Mouse (Mus musculus) MEL (cell line): ENCODE results near the gene Pml. TPM values are rescaled to one million over a fixed set of nuclear protein-coding genes. Genes with fewer than 3 reads are reported as not detected.

ENCODE experiments used
- DNase-seq: peaks from one replicate; pipeline ENCODE4 v3.0.0; 2011; ENCODE audit warnings: low read depth, low spot score
- H3K27ac ChIP-seq: 2 replicates; pipeline ENCODE4 v1.5.1; 2012; ENCODE audit warnings: low read depth, mild to moderate bottlenecking, control low read depth, low read length, moderate library complexity; ENCODE audit not compliant: control insufficient read depth
- H3K27me3 ChIP-seq, 2 experiments: fragments of 150-350 bp in 1 of 2; sonication (generic) in 1 of 2; 2 replicates each; pipeline ENCODE4 v1.6.1; 2012; ENCODE audit warnings: low read length in 2 of 2, mild to moderate bottlenecking in 2 of 2, improper control_type of control experiment in 1 of 2, moderate library complexity in 1 of 2; ENCODE audit not compliant: insufficient read depth in 2 of 2, control insufficient read depth in 1 of 2
- H3K36me3 ChIP-seq, 2 experiments: 2 replicates each; pipeline ENCODE4 v1.6.1; 2012 to 2014; ENCODE audit warnings: low read length in 2 of 2, improper control_type of control experiment in 1 of 2, inconsistent platforms in 1 of 2, mild to moderate bottlenecking in 1 of 2; ENCODE audit not compliant: insufficient read depth in 2 of 2, control insufficient read depth in 1 of 2
- H3K4me1 ChIP-seq, 2 experiments: fragments of 150-350 bp in 1 of 2; sonication (generic) in 1 of 2; 2 replicates each; pipeline ENCODE4 v1.6.1; 2012; ENCODE audit warnings: low read length in 2 of 2, improper control_type of control experiment in 1 of 2, mild to moderate bottlenecking in 1 of 2; ENCODE audit not compliant: insufficient read depth in 2 of 2, control insufficient read depth in 1 of 2
- H3K4me3 ChIP-seq, 2 experiments: fragments of 150-350 bp in 1 of 2; sonication (generic) in 1 of 2; 2 replicates each; pipeline ENCODE4 v1.5.1; 2012; ENCODE audit warnings: low read depth in 2 of 2, low read length in 2 of 2, mild to moderate bottlenecking in 2 of 2, moderate library complexity in 2 of 2, control low read depth in 1 of 2, improper control_type of control experiment in 1 of 2; ENCODE audit not compliant: control insufficient read depth in 1 of 2, insufficient read depth in 1 of 2
- H3K79me2 ChIP-seq: 2 replicates; pipeline ENCODE4 v1.6.1; 2012; ENCODE audit warnings: mild to moderate bottlenecking, low read length, moderate library complexity; ENCODE audit not compliant: control insufficient read depth, poor library complexity, insufficient read depth
- H3K9ac ChIP-seq: 2 replicates; pipeline ENCODE4 v1.6.1; 2012; ENCODE audit warnings: low read depth, mild to moderate bottlenecking, control low read depth, low read length, moderate library complexity; ENCODE audit not compliant: control insufficient read depth, poor library complexity, severe bottlenecking
- H3K9me3 ChIP-seq: fragments of 150-350 bp; sonication (generic); replicated peaks from 2 replicates; pipeline ENCODE4 v1.6.1; 2012; ENCODE audit warnings: mild to moderate bottlenecking, low read length, improper control_type of control experiment, moderate library complexity; ENCODE audit not compliant: insufficient read depth
- GABPA ChIP-seq: IDR thresholded peaks from 2 replicates; pipeline ENCODE4 v1.6.1; 2012; ENCODE audit warnings: low read depth, mild to moderate bottlenecking, inconsistent platforms, low read length, improper control_type of control experiment, moderate library complexity
- JUND ChIP-seq: IDR thresholded peaks from 2 replicates; pipeline ENCODE4 v1.6.1; 2011; ENCODE audit warnings: low read depth, mild to moderate bottlenecking, improper control_type of control experiment, low read length
- NELFE ChIP-seq: IDR thresholded peaks from 2 replicates; pipeline ENCODE4 v1.6.1; 2011; ENCODE audit warnings: low read depth, low read length, improper control_type of control experiment
- NRF1 ChIP-seq: IDR thresholded peaks from 2 replicates; pipeline ENCODE4 v1.6.1; 2014; ENCODE audit warnings: low read depth, mild to moderate bottlenecking, inconsistent platforms, low read length, improper control_type of control experiment, moderate library complexity; ENCODE audit not compliant: poor library complexity, insufficient read depth, severe bottlenecking
- POLR2AphosphoS5 ChIP-seq: IDR thresholded peaks from 2 replicates; pipeline ENCODE4 v1.6.1; 2012; ENCODE audit warnings: low read depth, borderline replicate concordance, mild to moderate bottlenecking, inconsistent platforms, low read length, moderate library complexity, mixed read lengths
- RAD21 ChIP-seq: IDR thresholded peaks from 2 replicates; pipeline ENCODE4 v1.6.1; 2011; ENCODE audit warnings: mild to moderate bottlenecking, low read depth, low read length, improper control_type of control experiment
- RCOR1 ChIP-seq: IDR thresholded peaks from 2 replicates; pipeline ENCODE4 v1.6.1; 2012; ENCODE audit warnings: low read depth, mild to moderate bottlenecking, inconsistent platforms, low read length, improper control_type of control experiment
- SMC3 ChIP-seq: IDR thresholded peaks from 2 replicates; pipeline ENCODE4 v1.6.1; 2011; ENCODE audit warnings: low read depth, low read length, improper control_type of control experiment
- UBTF ChIP-seq: IDR thresholded peaks from 2 replicates; pipeline ENCODE4 v1.6.1; 2012; ENCODE audit warnings: low read depth, mild to moderate bottlenecking, inconsistent platforms, low read length, improper control_type of control experiment, moderate library complexity, borderline replicate concordance; ENCODE audit not compliant: insufficient read depth
- USF2 ChIP-seq, 2 experiments: IDR thresholded peaks; 2 replicates each; pipeline ENCODE4 v1.6.1; 2011 to 2012; ENCODE audit warnings: improper control_type of control experiment in 2 of 2, low read length in 2 of 2, borderline replicate concordance in 1 of 2, inconsistent platforms in 1 of 2, low read depth in 1 of 2, mild to moderate bottlenecking in 1 of 2; ENCODE audit not compliant: insufficient read depth in 1 of 2
- ZC3H11A ChIP-seq: IDR thresholded peaks from 2 replicates; pipeline ENCODE4 v1.6.1; 2012; ENCODE audit warnings: low read depth, mild to moderate bottlenecking, inconsistent platforms, low read length, improper control_type of control experiment
- ZNF384 ChIP-seq: IDR thresholded peaks from 2 replicates; pipeline ENCODE4 v1.6.1; 2012; ENCODE audit warnings: low read depth, mild to moderate bottlenecking, inconsistent platforms, low read length, improper control_type of control experiment
- polyA plus RNA-seq, 2 experiments: library from polyadenylated mRNA; stranded (reverse) in 1 of 2; unstranded in 1 of 2; fragments of >175 nt in 1 of 2; fragments of >200 nt in 1 of 2; gene quantifications; 2 replicates each; pipeline versions ENCODE4 v1.2.1 to v1.2.4; 2012; ENCODE audit warnings: low replicate concordance in 2 of 2, low read depth in 1 of 2; ENCODE audit not compliant: insufficient read length in 2 of 2, insufficient read depth in 1 of 2, missing spikeins in 1 of 2
- total RNA-seq: library from RNA; depleted of rRNA; stranded (reverse); fragments of 300-350 nt; gene quantifications from 2 replicates; pipeline ENCODE4 v1.2.3, GENCODE M21; 2012

Gene Pml
- total and polyA plus RNA-seq, 3 experiments = 25.2 to 56.6 TPM; not detected in 1

- H3K9me3 ChIP-seq = no peaks in the 10 kb centered on the region
- no peak for DNase-seq
- no peaks in the 10 kb centered on the region for H3K27me3 ChIP-seq
- H3K36me3 ChIP-seq = peaks cover 0 to 9% of the 10 kb centered on the region in 2 experiments; a peak in 2 of 4 replicates
- no peak overlapping the region for H3K27ac ChIP-seq
- H3K4me3 ChIP-seq = no peak overlapping the region
- TF ChIP-seq JUND (no peak), POLR2AphosphoS5 (no peak)
- TF ChIP-seq, all 39 proteins: peak for 0
- Histone ChIP-seq H3K79me2 (no peaks in the 10 kb centered on the region), H3K4me1 (peaks cover 14 to 21% of the 10 kb centered on the region in 2 experiments), H3K9ac (no peak overlapping the region)
These were observed 12.9 kb upstream of the Pml start for GRCm38 (mm10) chr9:58262507-58262906.

- Histone ChIP-seq H3K36me3 (peaks cover 0 to 9% of the 10 kb centered on the region in 2 experiments; a peak in 2 of 4 replicates), H3K4me3 (no peak overlapping the region), H3K27ac (no peak overlapping the region), H3K9ac (no peak overlapping the region), H3K27me3 (no peaks in the 10 kb centered on the region), H3K79me2 (no peaks in the 10 kb centered on the region), H3K4me1 (peaks cover 0 to 15% of the 10 kb centered on the region in 2 experiments; a peak in 3 of 4 replicates), H3K9me3 (no peaks in the 10 kb centered on the region)
- DNase-seq = no peak
- no peak for TF ChIP-seq NELFE
- TF ChIP-seq ZNF384 = peak; percentile 63
These were observed 6.4 kb upstream of the Pml start for GRCm38 (mm10) chr9:58255704-58256685.

DNA sequence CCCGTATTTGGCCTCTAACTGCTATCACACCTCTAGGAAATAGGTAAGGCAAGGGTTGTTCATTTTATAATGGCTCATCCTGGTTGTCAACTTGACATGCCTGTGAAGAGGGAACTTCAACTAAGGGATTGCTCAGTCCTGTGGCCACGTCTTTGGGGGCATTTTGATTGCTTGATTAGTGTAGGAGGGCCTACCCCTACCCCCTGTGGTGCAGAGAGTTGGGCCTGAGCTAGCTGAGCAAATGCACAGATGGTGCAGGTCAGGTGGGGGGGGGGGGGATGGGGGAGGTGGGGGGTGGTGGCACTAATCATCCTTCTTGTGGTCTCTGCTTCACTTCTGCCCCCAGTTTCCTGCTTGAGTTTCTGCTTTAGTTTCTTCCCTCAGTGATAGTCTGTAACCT is 5.5 kb upstream of the Pml start:
- DNase-seq = no peak
- Histone ChIP-seq H3K9ac (no peak overlapping the region), H3K4me3 (no peak overlapping the region), H3K27ac (no peak overlapping the region), H3K79me2 (no peaks in the 10 kb centered on the region), H3K9me3 (no peaks in the 10 kb centered on the region), H3K27me3 (no peaks in the 10 kb centered on the region), H3K36me3 (peaks cover 0 to 9% of the 10 kb centered on the region in 2 experiments; a peak in 2 of 4 replicates), H3K4me1 (peaks cover 0 to 20% of the 10 kb centered on the region in 2 experiments; a peak in 3 of 4 replicates)
- TF ChIP-seq NRF1 (no peak), NELFE (no peak), UBTF (no peak), SMC3 (no peak), ZC3H11A (no peak), RAD21 (no peak), USF2 (IDR thresholded peaks at IDR 0.05; ENCODE audit: borderline replicate concordance in 1 of 2, insufficient read depth in 1 of 2, low read depth in 1 of 2, low read length in 2 of 2) (no peak), GABPA (no peak), RCOR1 (no peak)
